Mouse (Mus musculus): ENCODE measurements at regions not wholly inside any gene's neighbourhood (a gene's known extent, or its start where the extent isn't known, plus 50 kb on each side); places are given as distances from the start of the nearest gene placed in this dataset.

GRCm38 (mm10) chr5:73881941-73882340, 186.3 kb downstream of the Usp46 start:
- no peaks in the 10 kb centered on the region for H3K4me1 ChIP-seq (ENCODE audit: control insufficient read depth, insufficient read depth, low read length)
- no peak overlapping the region for H3K9ac ChIP-seq (replicated peaks; ENCODE audit: low read depth, low read length)
- ATAC-seq (ENCODE audit: low read depth): no peak
- WGBS: 70% methylated on average over 5 of the region's 5 CpGs
- no peaks in the 10 kb centered on the region for H3K27me3 ChIP-seq (ENCODE audit: control insufficient read depth, insufficient read depth, low read length)
- H3K4me2 ChIP-seq (ENCODE audit: low read depth, low read length): no peak overlapping the region
- H3K4me3 ChIP-seq (ENCODE audit: low read depth, low read length): no peak overlapping the region
- no peaks in the 10 kb centered on the region for H3K36me3 ChIP-seq (ENCODE audit: control insufficient read depth, insufficient read depth, low read length)
- H3K27ac ChIP-seq (ENCODE audit: low read depth, low read length): no peak overlapping the region
- no peaks in the 10 kb centered on the region for H3K9me3 ChIP-seq (ENCODE audit: control insufficient read depth, low read length)

- peak; percentile 44; the same call in 1 of the 2 replicates for ATAC-seq (ENCODE audit: low read depth)
- Histone ChIP-seq H3K9ac (replicated peaks; ENCODE audit: low read depth, low read length) (no peak overlapping the region), H3K4me3 (ENCODE audit: low read depth, low read length) (no peak overlapping the region), H3K4me2 (ENCODE audit: low read depth, low read length) (peak overlapping the region; percentile 11; the same call in 1 of the 2 replicates), H3K27me3 (ENCODE audit: control insufficient read depth, insufficient read depth, low read length) (no peaks in the 10 kb centered on the region), H3K27ac (ENCODE audit: low read depth, low read length) (0 out of 2 replicates have a peak overlapping the region, but pooled peaks have one; percentile 12), H3K4me1 (ENCODE audit: control insufficient read depth, insufficient read depth, low read length) (no peaks in the 10 kb centered on the region), H3K36me3 (ENCODE audit: control insufficient read depth, insufficient read depth, low read length) (no peaks in the 10 kb centered on the region), H3K9me3 (ENCODE audit: control insufficient read depth, low read length) (no peaks in the 10 kb centered on the region)
- WGBS: 15% methylated on average over 12 of the region's 12 CpGs
Measured at GRCm38 (mm10) chr5:73884998-73885397, 183.2 kb downstream of the Usp46 start.

GRCm38 (mm10) chr5:73885691-73886090, 182.5 kb downstream of the Usp46 start:
- Histone ChIP-seq H3K4me1 (ENCODE audit: control insufficient read depth, insufficient read depth, low read length) (no peaks in the 10 kb centered on the region), H3K36me3 (ENCODE audit: control insufficient read depth, insufficient read depth, low read length) (no peaks in the 10 kb centered on the region), H3K4me3 (ENCODE audit: low read depth, low read length) (no peak overlapping the region), H3K27ac (ENCODE audit: low read depth, low read length) (no peak overlapping the region), H3K9ac (replicated peaks; ENCODE audit: low read depth, low read length) (no peak overlapping the region), H3K4me2 (ENCODE audit: low read depth, low read length) (no peak overlapping the region), H3K9me3 (ENCODE audit: control insufficient read depth, low read length) (no peaks in the 10 kb centered on the region), H3K27me3 (ENCODE audit: control insufficient read depth, insufficient read depth, low read length) (no peaks in the 10 kb centered on the region)
- 87% methylated on average over 1 of the region's 1 CpGs for WGBS
- no peak for ATAC-seq (ENCODE audit: low read depth)

- Histone ChIP-seq H3K27ac (ENCODE audit: low read depth, low read length) (no peak overlapping the region), H3K9ac (replicated peaks; ENCODE audit: low read depth, low read length) (no peak overlapping the region), H3K9me3 (ENCODE audit: control insufficient read depth, low read length) (no peaks in the 10 kb centered on the region), H3K4me2 (ENCODE audit: low read depth, low read length) (no peak overlapping the region), H3K4me1 (ENCODE audit: control insufficient read depth, insufficient read depth, low read length) (no peaks in the 10 kb centered on the region), H3K27me3 (ENCODE audit: control insufficient read depth, insufficient read depth, low read length) (no peaks in the 10 kb centered on the region), H3K36me3 (ENCODE audit: control insufficient read depth, insufficient read depth, low read length) (no peaks in the 10 kb centered on the region), H3K4me3 (ENCODE audit: low read depth, low read length) (no peak overlapping the region)
- whole genome bisulfite sequencing: 58% methylated on average over 8 of the region's 8 CpGs
- no peak for ATAC-seq (ENCODE audit: low read depth)
Measured at GRCm38 (mm10) chr5:73887306-73887958, 180.8 kb downstream of the Usp46 start.

GRCm38 (mm10) chr5:73888391-73888790, 179.8 kb downstream of the Usp46 start:
- no peaks in the 10 kb centered on the region for H3K9me3 ChIP-seq (ENCODE audit: control insufficient read depth, low read length)
- H3K4me1 ChIP-seq (ENCODE audit: control insufficient read depth, insufficient read depth, low read length): no peaks in the 10 kb centered on the region
- H3K27ac ChIP-seq (ENCODE audit: low read depth, low read length): no peak overlapping the region
- H3K27me3 ChIP-seq (ENCODE audit: control insufficient read depth, insufficient read depth, low read length): no peaks in the 10 kb centered on the region
- no peak overlapping the region for H3K4me2 ChIP-seq (ENCODE audit: low read depth, low read length)
- ATAC-seq (ENCODE audit: low read depth): no peak
- WGBS: 30% methylated on average over 2 of the region's 2 CpGs
- H3K9ac ChIP-seq (replicated peaks; ENCODE audit: low read depth, low read length): no peak overlapping the region
- H3K4me3 ChIP-seq (ENCODE audit: low read depth, low read length): no peak overlapping the region
- H3K36me3 ChIP-seq (ENCODE audit: control insufficient read depth, insufficient read depth, low read length): no peaks in the 10 kb centered on the region

GRCm38 (mm10) chr5:73889342-73889741, 178.9 kb downstream of the Usp46 start:
- Histone ChIP-seq H3K4me2 (ENCODE audit: low read depth, low read length) (no peak overlapping the region), H3K27ac (ENCODE audit: low read depth, low read length) (no peak overlapping the region), H3K9ac (replicated peaks; ENCODE audit: low read depth, low read length) (no peak overlapping the region), H3K4me1 (ENCODE audit: control insufficient read depth, insufficient read depth, low read length) (no peaks in the 10 kb centered on the region), H3K27me3 (ENCODE audit: control insufficient read depth, insufficient read depth, low read length) (no peaks in the 10 kb centered on the region), H3K9me3 (ENCODE audit: control insufficient read depth, low read length) (no peaks in the 10 kb centered on the region; the same call in 1 of the 2 replicates), H3K36me3 (ENCODE audit: control insufficient read depth, insufficient read depth, low read length) (no peaks in the 10 kb centered on the region), H3K4me3 (ENCODE audit: low read depth, low read length) (no peak overlapping the region)
- ATAC-seq (ENCODE audit: low read depth): no peak
- 83% methylated on average over 1 of the region's 1 CpGs for WGBS

GRCm38 (mm10) chr5:73890942-73891341, 177.3 kb downstream of the Usp46 start:
- WGBS: 62% methylated on average over 4 of the region's 4 CpGs

GRCm38 (mm10) chr5:73891606-73892005, 176.6 kb downstream of the Usp46 start:
- WGBS: 86% methylated on average over 11 of the region's 11 CpGs
- Histone ChIP-seq H3K36me3 (ENCODE audit: control insufficient read depth, insufficient read depth, low read length) (no peaks in the 10 kb centered on the region), H3K4me3 (ENCODE audit: low read depth, low read length) (no peak overlapping the region), H3K4me1 (ENCODE audit: control insufficient read depth, insufficient read depth, low read length) (no peaks in the 10 kb centered on the region), H3K9me3 (ENCODE audit: control insufficient read depth, low read length) (no peaks in the 10 kb centered on the region; the same call in 1 of the 2 replicates), H3K4me2 (ENCODE audit: low read depth, low read length) (no peak overlapping the region), H3K27ac (ENCODE audit: low read depth, low read length) (no peak overlapping the region), H3K27me3 (ENCODE audit: control insufficient read depth, insufficient read depth, low read length) (no peaks in the 10 kb centered on the region), H3K9ac (replicated peaks; ENCODE audit: low read depth, low read length) (no peak overlapping the region)
- no peak for ATAC-seq (ENCODE audit: low read depth)

More at GRCm38 (mm10) chr5:73890942-73891341, 177.3 kb downstream of the Usp46 start:
- Histone ChIP-seq H3K36me3 (ENCODE audit: control insufficient read depth, insufficient read depth, low read length) (no peaks in the 10 kb centered on the region), H3K27me3 (ENCODE audit: control insufficient read depth, insufficient read depth, low read length) (no peaks in the 10 kb centered on the region), H3K27ac (ENCODE audit: low read depth, low read length) (no peak overlapping the region), H3K4me3 (ENCODE audit: low read depth, low read length) (no peak overlapping the region), H3K4me1 (ENCODE audit: control insufficient read depth, insufficient read depth, low read length) (no peaks in the 10 kb centered on the region), H3K9me3 (ENCODE audit: control insufficient read depth, low read length) (no peaks in the 10 kb centered on the region; the same call in 1 of the 2 replicates), H3K9ac (replicated peaks; ENCODE audit: low read depth, low read length) (no peak overlapping the region), H3K4me2 (ENCODE audit: low read depth, low read length) (no peak overlapping the region)
- ATAC-seq (ENCODE audit: low read depth): no peak

GRCm38 (mm10) chr5:73892440-73893225, 175.6 kb downstream of the Usp46 start:
- 57% methylated on average over 4 of the region's 4 CpGs for WGBS
- Histone ChIP-seq H3K27ac (ENCODE audit: low read depth, low read length) (no peak overlapping the region), H3K9me3 (ENCODE audit: control insufficient read depth, low read length) (no peaks in the 10 kb centered on the region; the same call in 1 of the 2 replicates), H3K4me2 (ENCODE audit: low read depth, low read length) (no peak overlapping the region), H3K36me3 (ENCODE audit: control insufficient read depth, insufficient read depth, low read length) (no peaks in the 10 kb centered on the region), H3K4me3 (ENCODE audit: low read depth, low read length) (no peak overlapping the region), H3K27me3 (ENCODE audit: control insufficient read depth, insufficient read depth, low read length) (no peaks in the 10 kb centered on the region), H3K4me1 (ENCODE audit: control insufficient read depth, insufficient read depth, low read length) (no peaks in the 10 kb centered on the region), H3K9ac (replicated peaks; ENCODE audit: low read depth, low read length) (no peak overlapping the region)
- ATAC-seq (ENCODE audit: low read depth): no peak
